Mouse (Mus musculus): Measurements from ENCODE around the gene Ambp.

Gene Ambp

GRCm38 (mm10) chr4:63154699-63155098, at the start of gene Ambp:
Ambp (minus strand) TSS chr4:63154799.
- DNase-seq (ENCODE audit: low spot score), result no peak

GRCm38 (mm10) chr4:63203874-63204273, 49.3 kb upstream of the Ambp start:
- no peak for DNase-seq (ENCODE audit: low spot score)

- no peak for DNase-seq (ENCODE audit: low spot score)
These were observed 44.8 kb upstream of the Ambp start for GRCm38 (mm10) chr4:63199366-63199765.

GRCm38 (mm10) chr4:63194366-63194765, 39.8 kb upstream of the Ambp start:
- DNase-seq (ENCODE audit: low spot score), result no peak

- DNase-seq (ENCODE audit: low spot score), result no peak
These were observed 37.0 kb upstream of the Ambp start for GRCm38 (mm10) chr4:63191641-63192040.

- no peak for DNase-seq (ENCODE audit: low spot score)
These were observed 31.8 kb upstream of the Ambp start for GRCm38 (mm10) chr4:63186281-63186870.

- DNase-seq (ENCODE audit: low spot score), result no peak
These were observed 27.0 kb upstream of the Ambp start for GRCm38 (mm10) chr4:63181556-63181955.

GRCm38 (mm10) chr4:63171969-63172685, 17.5 kb upstream of the Ambp start, which contains the start of gene Kif12:
Kif12 (minus strand) TSS chr4:63172131.
- no peak for DNase-seq (ENCODE audit: low spot score)

- DNase-seq (ENCODE audit: low spot score), result no peak
These were observed 16.5 kb upstream of the Ambp start for GRCm38 (mm10) chr4:63171122-63171521.

GRCm38 (mm10) chr4:63170061-63170460, 15.5 kb upstream of the Ambp start:
- no peak for DNase-seq (ENCODE audit: low spot score)

- no peak for DNase-seq (ENCODE audit: low spot score)
These were observed 11.7 kb upstream of the Ambp start for GRCm38 (mm10) chr4:63166323-63166722.

- no peak for DNase-seq (ENCODE audit: low spot score)
These were observed 11.0 kb upstream of the Ambp start for GRCm38 (mm10) chr4:63165636-63166035.

GRCm38 (mm10) chr4:63158961-63159592, 4.5 kb upstream of the Ambp start:
- peak; percentile 20 for DNase-seq (ENCODE audit: low spot score)

- no peak for DNase-seq (ENCODE audit: low spot score)
These were observed 3.6 kb upstream of the Ambp start for GRCm38 (mm10) chr4:63158192-63158591.

- DNase-seq (ENCODE audit: low spot score), result no peak
These were observed 2.4 kb upstream of the Ambp start for GRCm38 (mm10) chr4:63156726-63157634.

GRCm38 (mm10) chr4:63155596-63155995, 997 bp upstream of the Ambp start:
- no peak for DNase-seq (ENCODE audit: low spot score)

GRCm38 (mm10) chr4:63154028-63154427, 571 bp downstream of the Ambp start:
- no peak for DNase-seq (ENCODE audit: low spot score)

- DNase-seq (ENCODE audit: low spot score), result no peak
These were observed 3.5 kb downstream of the Ambp start for GRCm38 (mm10) chr4:63151127-63151526.

- peak; percentile 8 for DNase-seq (ENCODE audit: low spot score)
These were observed 7.3 kb downstream of the Ambp start for GRCm38 (mm10) chr4:63147268-63147667.

GRCm38 (mm10) chr4:63129891-63130624, 24.5 kb downstream of the Ambp start:
- DNase-seq (ENCODE audit: low spot score), result no peak

GRCm38 (mm10) chr4:63124861-63125466, 29.6 kb downstream of the Ambp start:
- no peak for DNase-seq (ENCODE audit: low spot score)
